Mouse (Mus musculus): ENCODE data around the gene Agrn.

DNA sequence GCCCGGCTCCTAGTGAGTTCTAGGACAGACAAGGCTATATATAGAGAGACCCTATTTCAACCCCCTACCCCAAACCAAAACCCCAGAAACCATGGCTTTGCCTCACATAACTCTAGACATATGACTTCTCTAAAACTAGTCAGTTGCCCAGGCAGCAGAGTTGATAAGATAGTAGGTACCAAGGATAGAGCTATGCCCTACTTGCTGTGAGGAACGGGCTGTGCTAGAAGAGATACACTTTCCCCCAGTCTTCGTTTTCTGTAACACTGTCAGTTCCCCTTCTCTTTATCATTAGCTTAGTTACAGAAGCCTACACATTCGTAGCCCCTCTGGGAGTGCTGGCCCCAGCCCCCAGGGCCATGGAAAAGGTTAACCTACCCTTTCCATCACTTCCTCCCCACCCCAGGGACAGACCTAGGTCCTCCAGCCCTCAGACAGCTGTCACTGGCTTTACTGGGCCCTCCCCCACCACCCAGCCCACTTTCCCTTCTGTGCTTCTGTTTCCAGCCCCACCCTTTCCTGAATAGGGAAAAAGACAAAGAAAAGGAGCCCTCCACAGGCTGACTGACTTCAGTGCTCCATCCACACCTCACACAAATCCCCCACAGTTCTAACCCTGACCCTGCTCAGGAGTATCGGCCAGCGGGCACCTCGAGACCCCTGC lies 12.9 kb downstream of the Agrn start:
- TF ChIP-seq CTCF (IDR thresholded peaks at IDR 0.05) (no peak), EP300 (IDR thresholded peaks at IDR 0.05) (no peak)
